Mouse (Mus musculus): ENCODE measurements at regions not wholly inside any gene's neighbourhood (a gene's known extent, or its start where the extent isn't known, plus 50 kb on each side); places are given as distances from the start of the nearest gene placed in this dataset.

DNA sequence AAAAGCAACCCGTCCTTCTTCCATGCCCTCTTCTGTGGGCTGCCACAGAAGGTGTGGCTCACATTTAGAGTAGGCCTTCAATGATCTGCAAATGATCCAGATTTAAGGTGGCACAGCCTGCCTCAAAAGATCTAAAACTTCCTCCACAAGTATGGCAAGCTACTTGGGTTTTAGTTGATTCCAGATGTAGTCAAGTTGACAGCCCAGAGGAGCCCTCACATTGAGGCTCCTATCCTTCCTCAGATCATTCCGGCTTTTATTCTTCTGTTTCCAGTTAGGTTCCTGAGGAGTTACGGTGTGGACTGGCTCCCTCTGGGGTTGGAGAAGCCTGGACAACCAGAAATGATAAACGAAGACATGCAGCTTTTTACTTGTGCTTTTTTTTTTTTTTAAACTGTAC lies 78.8 kb upstream of the Mgme1 start:
- TF ChIP-seq MAX (IDR thresholded peaks at IDR 0.05; ENCODE audit: low read length) = no peak
- no peak for TF ChIP-seq ELF1 (IDR thresholded peaks at IDR 0.05; ENCODE audit: low read depth, low read length)
- no peak for TF ChIP-seq CTCF (IDR thresholded peaks at IDR 0.05 in 2 of 3, conservative IDR thresholded peaks at IDR 0.05 in 1 of 3; ENCODE audit: control insufficient read depth in 1 of 3, insufficient read depth in 1 of 3, low read depth in 2 of 3, low read length in 3 of 3, poor library complexity in 1 of 3, severe bottlenecking in 1 of 3)
- TF ChIP-seq ZKSCAN1 (IDR thresholded peaks at IDR 0.05; ENCODE audit: low read depth, low read length) = no peak
- no peak for TF ChIP-seq TCF12 (IDR thresholded peaks at IDR 0.05; ENCODE audit: low read depth, low read length)
- no peak for TF ChIP-seq KAT2A (conservative IDR thresholded peaks at IDR 0.05; ENCODE audit: low read depth, low read length)
- no peak for TF ChIP-seq CHD2 (IDR thresholded peaks at IDR 0.05; ENCODE audit: low read length)
- TF ChIP-seq HCFC1 (IDR thresholded peaks at IDR 0.05; ENCODE audit: low read depth, low read length) = no peak
- no peak for TF ChIP-seq USF2 (IDR thresholded peaks at IDR 0.05; ENCODE audit: borderline replicate concordance in 1 of 2, insufficient read depth in 1 of 2, low read depth in 1 of 2, low read length in 2 of 2)
